Mouse (Mus musculus) forebrain, embryonic 16.5 days (tissue): ENCODE measurements around the gene Fgb. TPM values are rescaled to one million over a fixed set of nuclear protein-coding genes. Genes with fewer than 3 reads are reported as not detected.

Experiments used
- ATAC-seq: fragments of 200-750 bp; cut with Nextera tagmentation; 2 replicates; pipeline ENCODE4 v1.8.0; 2017; ENCODE audit warnings: mild to moderate bottlenecking, moderate library complexity
- H3K27ac ChIP-seq: fragments of 300-500 bp; sonication (generic); 2 replicates; pipeline ENCODE4 v1.5.1; 2014; ENCODE audit warnings: low read length, control low read depth
- H3K27me3 ChIP-seq: fragments of 300-500 bp; sonication (generic); replicated peaks from 2 replicates; pipeline ENCODE4 v1.6.1; 2014; ENCODE audit warnings: low read length; ENCODE audit not compliant: control insufficient read depth, insufficient read depth
- H3K36me3 ChIP-seq: fragments of 300-500 bp; sonication (generic); 2 replicates; pipeline ENCODE4 v1.6.1; 2014; ENCODE audit not compliant: control insufficient read depth, insufficient read depth
- H3K4me1 ChIP-seq: fragments of 300-500 bp; sonication (generic); replicated peaks from 2 replicates; pipeline ENCODE4 v1.6.1; 2014; ENCODE audit warnings: low read length; ENCODE audit not compliant: control insufficient read depth, insufficient read depth
- H3K4me2 ChIP-seq: fragments of 300-500 bp; sonication (generic); 2 replicates; pipeline ENCODE4 v1.6.1; 2014; ENCODE audit warnings: mild to moderate bottlenecking, low read length, control low read depth
- H3K4me3 ChIP-seq: fragments of 300-500 bp; sonication (generic); replicated peaks from 2 replicates; pipeline ENCODE4 v1.5.1; 2014; ENCODE audit warnings: mild to moderate bottlenecking, low read length, control low read depth
- H3K9ac ChIP-seq: fragments of 300-500 bp; sonication (generic); replicated peaks from 2 replicates; pipeline ENCODE4 v1.6.1; 2014; ENCODE audit warnings: low read depth, low read length, control low read depth
- H3K9me3 ChIP-seq: fragments of 300-500 bp; sonication (generic); 2 replicates; pipeline ENCODE4 v1.6.1; 2016; ENCODE audit warnings: low read length; ENCODE audit not compliant: control insufficient read depth
- WGBS: fragments of 180-500 bp; shearing (Covaris S2); extraction: QIAGEN DNeasy Blood & Tissue Kit; methylation state at CpG from one replicate; pipeline ENCODE4 v1.1.7; 2014; 5-methylcytosine and 5-hydroxymethylcytosine counted together
- polyA plus RNA-seq: library from polyadenylated mRNA; unstranded; fragments of >200 nt; fragmentation: Nextera tagmentation; extraction: Ambion mirVana; gene quantifications from 2 replicates; pipeline ENCODE4 v1.2.1, GENCODE M21; 2015

The Fgb gene
- polyA plus RNA-seq, 1 experiment from 2014 or later = 0.09 TPM

DNA sequence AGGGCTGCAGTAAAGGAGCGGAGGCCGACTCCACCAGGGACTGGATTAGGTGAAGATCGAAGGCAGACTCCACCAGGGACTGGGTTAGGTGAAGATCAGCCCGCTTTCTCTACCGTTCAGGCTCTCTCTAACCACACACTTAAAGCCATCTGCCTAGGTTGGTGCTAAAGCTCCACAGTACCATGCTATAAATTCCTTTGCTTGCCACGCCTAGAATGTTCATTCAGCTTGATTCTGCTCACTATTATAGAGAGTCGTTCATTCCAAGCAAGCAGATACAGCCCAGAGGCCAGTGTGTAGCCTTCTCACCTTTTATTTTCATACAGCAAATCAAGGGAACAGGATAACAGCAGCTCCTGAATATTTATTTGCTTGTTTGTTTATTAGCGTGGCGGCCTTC, 49.7 kb downstream of the Fgb start:
- no peak overlapping the region for H3K4me3 ChIP-seq
- H3K36me3 ChIP-seq = no peaks in the 10 kb centered on the region
- H3K27ac ChIP-seq = no peak overlapping the region
- no peak overlapping the region for H3K9ac ChIP-seq
- no peak overlapping the region for H3K4me2 ChIP-seq
- ATAC-seq = no peak
- H3K4me1 ChIP-seq = peaks cover 8% of the 10 kb centered on the region
- 83% methylated on average over 9 of the region's 9 CpGs for WGBS
- no peaks in the 10 kb centered on the region for H3K27me3 ChIP-seq
- no peaks in the 10 kb centered on the region for H3K9me3 ChIP-seq

DNA sequence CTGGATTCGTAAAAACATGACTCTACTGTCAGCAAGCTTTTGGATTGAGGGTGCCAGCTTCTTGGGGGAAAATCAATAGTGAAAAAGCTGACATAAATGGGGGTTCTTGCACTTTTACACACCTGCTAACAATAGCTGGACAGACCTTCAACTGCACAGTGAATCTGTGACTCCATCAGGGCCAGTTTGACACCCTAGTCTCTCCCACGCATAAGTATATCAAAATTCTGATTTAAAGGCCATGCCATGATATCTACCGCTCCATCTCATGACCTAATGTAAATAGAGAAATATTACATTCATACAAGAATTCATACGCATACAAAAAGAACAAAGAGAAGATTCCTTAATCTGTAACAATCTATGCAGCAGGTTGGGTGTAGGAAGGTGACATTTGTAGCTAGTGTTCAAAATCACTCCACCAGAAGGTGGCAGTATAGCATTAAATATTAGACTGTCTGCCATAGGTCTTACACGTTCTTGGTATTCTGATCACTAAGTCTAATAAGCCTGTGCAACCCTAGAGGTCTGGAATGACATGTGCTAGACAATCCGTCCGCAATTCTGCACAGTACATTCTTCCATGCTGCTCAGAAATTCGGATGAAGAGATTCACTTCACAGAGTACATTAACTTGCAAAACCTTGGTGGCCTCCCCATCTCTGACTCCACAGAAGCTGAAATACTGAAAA, 50.7 kb downstream of the Fgb start:
- Histone ChIP-seq H3K36me3 (no peaks in the 10 kb centered on the region), H3K4me3 (no peak overlapping the region), H3K4me1 (peaks cover 8% of the 10 kb centered on the region), H3K4me2 (no peak overlapping the region), H3K27me3 (no peaks in the 10 kb centered on the region), H3K9ac (no peak overlapping the region), H3K27ac (no peak overlapping the region), H3K9me3 (no peaks in the 10 kb centered on the region)
- ATAC-seq = peak; percentile 92
- WGBS = 25% methylated on average over 8 of the region's 8 CpGs

DNA sequence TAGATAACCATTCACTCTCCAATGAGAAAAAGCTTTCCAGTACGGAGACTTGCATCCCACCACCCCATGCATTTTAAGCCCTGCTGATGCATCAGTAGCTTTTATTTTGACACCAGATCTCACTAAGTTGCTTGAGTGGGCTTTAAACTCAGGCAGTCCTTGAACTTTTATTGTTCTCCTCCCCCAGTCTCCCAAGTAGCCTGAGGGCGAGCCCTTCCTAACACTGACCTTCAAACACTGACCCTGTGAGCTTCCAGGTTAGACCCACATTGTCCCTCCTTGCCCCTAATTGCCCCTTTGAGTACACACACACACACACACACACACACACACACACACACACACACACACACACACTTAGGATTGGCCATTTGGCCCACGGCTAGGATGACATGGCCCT, 53.0 kb downstream of the Fgb start:
- no peak for ATAC-seq
- 62% methylated on average over 3 of the region's 3 CpGs for WGBS

DNA sequence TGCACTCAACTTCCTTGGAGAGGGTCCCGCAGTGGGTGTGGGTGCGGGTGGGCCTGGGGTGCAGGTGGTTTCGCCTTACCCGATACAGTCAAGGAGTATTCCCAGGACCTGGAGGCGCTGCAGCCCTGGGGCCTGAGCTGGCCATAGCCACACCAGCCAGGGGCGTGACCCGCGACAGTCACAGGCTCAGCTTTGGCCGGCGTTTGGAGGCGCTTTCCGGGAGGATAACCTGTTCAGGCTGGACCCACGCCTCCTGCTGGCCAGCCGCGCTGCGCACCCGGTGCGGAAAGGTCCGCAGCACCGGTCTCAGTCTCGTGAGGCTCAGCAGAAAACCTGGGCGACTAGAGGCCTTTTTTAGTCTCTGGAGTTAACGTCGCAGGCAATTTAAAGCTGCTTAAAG, 54.3 kb downstream of the Fgb start:
- no peaks in the 10 kb centered on the region for H3K9me3 ChIP-seq
- H3K36me3 ChIP-seq = no peaks in the 10 kb centered on the region
- no peak overlapping the region for H3K27ac ChIP-seq
- peak; percentile 51; the same call in 1 of the 2 replicates for ATAC-seq
- peak overlapping the region; percentile 48 for H3K4me2 ChIP-seq
- WGBS = 3% methylated on average over 24 of the region's 24 CpGs
- H3K4me3 ChIP-seq = peak overlapping the region; percentile 18; the same call in 1 of the 2 replicates
- H3K9ac ChIP-seq = peak overlapping the region; percentile 41; the same call in 1 of the 2 replicates
- H3K4me1 ChIP-seq = peaks cover 8% of the 10 kb centered on the region
- no peaks in the 10 kb centered on the region for H3K27me3 ChIP-seq

More for the DNA sequence above, 53.0 kb downstream of the Fgb start:
- H3K9me3 ChIP-seq = no peaks in the 10 kb centered on the region
- peaks cover 8% of the 10 kb centered on the region for H3K4me1 ChIP-seq
- no peak overlapping the region for H3K27ac ChIP-seq
- H3K36me3 ChIP-seq = no peaks in the 10 kb centered on the region
- no peak overlapping the region for H3K9ac ChIP-seq
- no peak overlapping the region for H3K4me2 ChIP-seq
- no peak overlapping the region for H3K4me3 ChIP-seq
- no peaks in the 10 kb centered on the region for H3K27me3 ChIP-seq

DNA sequence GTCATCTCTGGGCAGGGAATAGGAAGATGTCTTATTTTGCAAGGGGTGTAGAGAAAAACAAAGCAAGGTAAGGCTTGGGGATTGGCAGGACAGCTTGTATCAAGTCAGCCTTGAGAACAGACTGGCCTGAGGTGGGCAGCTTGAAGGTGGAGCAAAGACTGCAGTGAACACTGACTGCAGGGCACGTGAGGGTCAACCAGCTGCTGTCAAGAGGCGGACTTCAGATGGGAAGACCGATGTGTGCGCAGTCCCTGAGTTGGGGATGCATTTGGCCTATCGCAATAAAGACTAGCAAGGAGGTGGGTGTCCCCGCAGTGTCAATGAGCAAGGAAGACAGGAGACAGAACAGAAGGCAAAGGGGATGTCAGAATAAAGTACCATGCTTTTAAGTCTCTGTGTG, 56.7 kb downstream of the Fgb start:
- no peaks in the 10 kb centered on the region for H3K36me3 ChIP-seq
- no peaks in the 10 kb centered on the region for H3K9me3 ChIP-seq
- WGBS = 92% methylated on average over 6 of the region's 6 CpGs
- no peaks in the 10 kb centered on the region for H3K27me3 ChIP-seq
- H3K27ac ChIP-seq = no peak overlapping the region
- H3K4me1 ChIP-seq = peaks cover 6% of the 10 kb centered on the region
- H3K4me2 ChIP-seq = no peak overlapping the region
- no peak overlapping the region for H3K9ac ChIP-seq
- no peak for ATAC-seq
- no peak overlapping the region for H3K4me3 ChIP-seq

DNA sequence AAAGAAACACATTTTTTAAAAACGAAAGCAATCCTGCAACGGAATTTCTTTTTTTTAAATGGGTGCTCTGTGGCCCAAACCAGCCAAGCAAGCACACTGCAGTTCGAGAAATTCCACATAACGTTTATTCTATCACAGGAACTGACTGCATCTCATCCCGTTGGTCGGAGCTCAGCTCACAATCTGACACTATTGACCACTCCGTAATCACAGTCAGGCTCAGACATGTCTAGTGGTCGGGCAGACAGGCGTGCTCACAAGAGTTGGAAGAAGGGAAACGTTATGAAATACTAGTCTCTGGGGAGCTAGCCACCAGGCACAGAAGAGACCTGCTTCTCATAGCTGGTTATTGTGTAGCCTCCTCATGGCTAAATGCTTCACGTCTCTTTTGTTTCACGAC, 57.7 kb downstream of the Fgb start:
- Histone ChIP-seq H3K4me1 (peaks cover 6% of the 10 kb centered on the region), H3K9me3 (no peaks in the 10 kb centered on the region), H3K27me3 (no peaks in the 10 kb centered on the region), H3K36me3 (no peaks in the 10 kb centered on the region), H3K27ac (no peak overlapping the region), H3K9ac (no peak overlapping the region), H3K4me3 (no peak overlapping the region), H3K4me2 (no peak overlapping the region)
- no peak for ATAC-seq
- 87% methylated on average over 12 of the region's 12 CpGs for WGBS

Other genes with a start within 250 kb of the Fgb start
- 0.96 and 1.3 TPM in 2 replicates for gene Rbm46, start 173.4 kb downstream of the Fgb start, polyA plus RNA-seq
- 0.12 and 0.16 TPM in 2 replicates for gene Lrat, start 145.9 kb downstream of the Fgb start, polyA plus RNA-seq
- 0.11 TPM in 1 of 2 replicates, not detected in the other for gene Fgg, start 42.1 kb downstream of the Fgb start, polyA plus RNA-seq
- gene Fga, start 23.8 kb downstream of the Fgb start, polyA plus RNA-seq = 0.10 TPM in 1 of 2 replicates, not detected in the other
- gene Plrg1, start 5.7 kb upstream of the Fgb start, polyA plus RNA-seq = 112 and 123 TPM in 2 replicates
- 0.51 and 0.68 TPM in 2 replicates for gene Dchs2, start 78.1 kb upstream of the Fgb start, polyA plus RNA-seq